Mouse (Mus musculus): ENCODE measurements at regions not wholly inside any gene's neighbourhood (a gene's known extent, or its start where the extent isn't known, plus 50 kb on each side); places are given as distances from the start of the nearest gene placed in this dataset.
"Not testable (repeated sequence)": the region's sequence is repeated elsewhere in the genome, so short reads cannot be mapped to it uniquely, and the experiment has no call there.

DNA sequence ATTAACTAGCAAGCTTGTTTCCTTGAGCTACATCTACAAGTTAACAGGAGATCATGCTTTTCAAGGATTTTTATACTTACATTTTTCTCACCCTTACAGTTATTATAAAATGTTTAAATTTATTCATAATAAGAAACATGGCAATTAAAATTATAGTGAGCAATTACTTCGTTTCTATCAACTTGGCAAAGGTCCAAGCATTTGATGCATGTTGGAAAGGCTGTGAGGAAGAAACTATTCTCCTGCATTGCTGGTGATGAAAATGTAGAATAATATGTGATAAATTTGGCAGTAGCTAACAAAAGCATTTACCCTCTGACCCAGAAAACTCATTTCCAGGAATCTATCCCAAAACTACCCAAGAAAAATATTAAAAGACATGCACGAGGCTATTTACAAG is 114.8 kb upstream of the Vrk2 start:
- DNase-seq (ENCODE audit: low spot score) = no peak

DNA sequence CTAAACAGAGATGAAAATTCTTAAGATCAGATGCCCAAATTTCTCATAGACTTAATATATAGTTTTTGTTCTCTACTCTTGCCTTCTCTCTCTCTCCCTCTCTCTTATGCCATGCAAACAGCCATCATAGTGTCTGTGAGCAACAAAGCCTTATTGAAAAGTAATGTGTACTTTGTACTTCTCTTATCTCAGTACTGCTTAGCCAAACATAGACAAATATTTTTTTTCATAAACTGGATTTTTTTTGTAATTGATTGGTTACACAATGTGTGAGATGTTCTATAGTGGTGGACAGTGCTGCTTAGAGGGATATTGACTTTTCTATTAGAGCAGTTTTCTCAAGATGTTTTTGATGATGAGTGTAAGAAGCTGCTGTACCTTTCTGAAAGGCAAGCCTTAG is 90.1 kb upstream of the Vrk2 start:
- no peak for DNase-seq (ENCODE audit: low spot score)

DNA sequence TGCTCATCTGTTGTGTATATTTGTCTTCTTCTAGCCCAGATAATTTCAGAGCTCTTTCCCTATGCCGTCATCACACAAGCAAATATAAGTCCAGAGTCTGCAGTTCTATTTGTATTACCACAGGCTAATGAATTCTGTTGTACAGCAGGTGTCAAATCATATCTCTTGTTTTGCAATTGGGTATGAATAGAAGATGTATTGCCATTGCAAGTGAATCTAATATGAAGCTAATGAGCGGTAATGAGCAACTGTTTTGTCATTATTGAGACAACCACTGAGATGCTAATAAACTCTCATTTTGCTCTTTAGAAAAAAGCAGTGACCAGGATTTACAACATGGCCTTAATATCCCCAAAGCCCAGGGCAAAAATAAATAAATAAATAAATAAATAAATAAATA is 73.5 kb upstream of the Vrk2 start:
- DNase-seq (ENCODE audit: low spot score) = no peak

DNA sequence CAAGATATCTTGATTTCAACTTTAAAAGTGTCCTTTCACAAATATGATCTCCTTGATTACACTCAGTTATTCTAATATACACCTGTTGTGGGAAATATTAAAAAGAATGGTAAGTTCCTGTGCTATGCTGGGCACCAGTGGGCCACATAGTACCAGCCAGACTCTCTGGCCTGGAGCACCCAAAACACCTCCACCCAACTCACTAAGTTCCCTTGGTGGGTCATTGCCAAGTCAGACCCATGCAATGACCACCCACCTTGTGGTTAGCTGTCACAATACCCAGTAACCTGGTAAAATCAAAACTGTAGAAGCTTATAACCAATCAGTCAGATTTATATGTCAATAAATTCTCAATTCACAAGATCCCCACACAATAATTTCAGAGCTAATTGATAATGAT is 67.1 kb upstream of the Vrk2 start:
- no peak for DNase-seq (ENCODE audit: low spot score)

DNA sequence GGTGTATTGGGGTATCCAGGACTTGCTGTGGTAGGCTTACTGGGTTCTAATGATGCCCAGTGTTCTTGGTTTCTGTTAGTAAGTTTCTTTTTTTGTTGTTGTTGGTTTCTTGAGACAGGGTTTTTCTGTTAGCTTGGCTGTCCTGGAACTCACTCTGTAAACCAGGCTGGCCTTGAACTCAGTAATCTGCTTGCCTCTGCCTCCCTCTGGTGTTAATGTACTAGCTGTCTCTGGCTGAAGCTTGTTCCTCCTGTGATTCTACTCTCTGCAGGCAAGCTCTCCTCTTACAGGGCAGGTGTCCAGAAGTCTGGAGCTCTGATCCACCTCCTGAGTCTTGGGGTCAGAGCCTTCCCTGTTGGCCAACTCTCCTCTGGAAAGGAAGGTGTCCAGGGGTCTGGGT is 55.4 kb upstream of the Vrk2 start:
- not testable (repeated sequence) for DNase-seq (ENCODE audit: low spot score)
